Mouse (Mus musculus) hindbrain, postnatal 0 days (tissue): ENCODE data around the gene Islr2. TPM values are rescaled to one million over a fixed set of nuclear protein-coding genes. Genes with fewer than 3 reads are reported as not detected.

Experiments
- ATAC-seq: fragments of 200-750 bp; cut with Nextera tagmentation; 2 replicates; pipeline ENCODE4 v1.8.0; 2017; ENCODE audit warnings: mild to moderate bottlenecking, moderate TSS enrichment, moderate library complexity
- DNase-seq: peaks from one replicate; pipeline ENCODE4 v3.0.0-alpha.2; 2015; ENCODE audit warnings: low spot score
- H3K27ac ChIP-seq: fragments of 300-500 bp; sonication (generic); 2 replicates; pipeline ENCODE4 v1.5.1; 2014; ENCODE audit warnings: mild to moderate bottlenecking
- H3K27me3 ChIP-seq: fragments of 300-500 bp; sonication (generic); 2 replicates; pipeline ENCODE4 v1.6.1; 2014; ENCODE audit warnings: low read length, mixed read lengths; ENCODE audit not compliant: insufficient read depth
- H3K36me3 ChIP-seq: fragments of 300-500 bp; sonication (generic); 2 replicates; pipeline ENCODE4 v1.6.1; 2014; ENCODE audit warnings: low read length, mixed read lengths; ENCODE audit not compliant: insufficient read depth
- H3K4me1 ChIP-seq: fragments of 300-500 bp; sonication (generic); 2 replicates; pipeline ENCODE4 v1.6.1; 2014; ENCODE audit warnings: antibody characterized with exemption, low read length, mixed read lengths; ENCODE audit not compliant: insufficient read depth
- H3K4me2 ChIP-seq: fragments of 300-500 bp; sonication (generic); 2 replicates; pipeline ENCODE4 v1.6.1; 2014; ENCODE audit warnings: low read depth, mild to moderate bottlenecking, low read length, moderate library complexity, mixed read lengths
- H3K4me3 ChIP-seq: fragments of 300-500 bp; sonication (generic); 2 replicates; pipeline ENCODE4 v1.5.1; 2014; ENCODE audit warnings: low read length
- H3K9ac ChIP-seq: fragments of 300-500 bp; sonication (generic); replicated peaks from 2 replicates; pipeline ENCODE4 v1.6.1; 2014; ENCODE audit warnings: mild to moderate bottlenecking, low read length, moderate library complexity, mixed read lengths
- H3K9me3 ChIP-seq: fragments of 300-500 bp; sonication (generic); 2 replicates; pipeline ENCODE4 v1.6.1; 2016; ENCODE audit warnings: low read length, mixed read lengths
- CTCF ChIP-seq: IDR thresholded peaks from 2 replicates; pipeline ENCODE4 v1.5.1; 2016; ENCODE audit warnings: antibody characterized with exemption, control low read depth, low read depth
- WGBS: fragments of 180-500 bp; shearing (Covaris S2); extraction: QIAGEN DNeasy Blood & Tissue Kit; methylation state at CpG from one replicate; pipeline ENCODE4 v1.1.7; 2014; 5-methylcytosine and 5-hydroxymethylcytosine counted together
- polyA plus RNA-seq: library from polyadenylated mRNA; unstranded; fragments of >200 nt; fragmentation: Nextera tagmentation; extraction: Ambion mirVana; gene quantifications from 2 replicates; pipeline ENCODE4 v1.2.1, GENCODE M21; 2015
- total RNA-seq: library from RNA; depleted of rRNA; stranded (reverse); fragments of >200 nt; gene quantifications from 2 replicates; pipeline ENCODE4 v1.2.3, GENCODE M21; 2014

Islr2 gene
- total and polyA plus RNA-seq, 2 experiments from 2014 or later: 15.8 to 293 TPM

DNA sequence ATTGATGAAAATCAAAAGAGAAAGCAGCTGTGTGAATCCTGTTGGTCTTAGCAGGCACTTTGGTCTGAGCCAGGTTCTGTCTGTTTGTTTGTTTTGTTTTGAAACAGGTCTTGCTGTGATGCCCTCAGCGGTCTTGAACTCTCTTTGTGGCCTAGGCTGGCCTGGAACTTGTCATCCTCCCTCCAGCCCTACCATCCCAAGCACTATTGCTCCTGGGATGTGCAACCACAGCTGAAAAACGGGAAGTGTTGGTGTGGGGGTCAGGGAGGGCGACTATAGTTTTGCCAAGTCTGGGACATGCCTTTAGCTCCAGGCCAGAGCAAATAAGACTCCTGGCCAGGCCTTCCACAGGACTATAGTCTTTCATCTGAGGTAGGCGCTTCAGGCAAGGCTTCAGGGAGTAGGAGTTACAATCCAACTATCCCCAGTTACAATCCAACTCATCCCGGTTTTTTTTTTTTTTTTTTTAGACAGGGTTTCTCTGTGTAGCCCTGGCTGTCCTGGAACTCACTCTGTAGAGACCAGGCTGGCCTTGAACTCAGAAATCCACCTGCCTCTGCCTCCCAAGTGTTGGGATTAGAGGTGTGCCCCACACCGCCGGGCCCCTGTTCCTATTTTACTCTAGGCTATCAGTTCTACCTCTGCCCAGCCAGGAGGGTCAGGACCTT lies 44.8 kb upstream of the Islr2 start:
- Histone ChIP-seq H3K4me1 (peaks cover 7% of the 10 kb centered on the region; the same call in 1 of the 2 replicates), H3K36me3 (no peaks in the 10 kb centered on the region), H3K9me3 (no peaks in the 10 kb centered on the region), H3K4me2 (peak overlapping the region; percentile 67), H3K27me3 (no peaks in the 10 kb centered on the region), H3K9ac (peak overlapping the region; percentile 44), H3K4me3 (peak overlapping the region; percentile 39), H3K27ac (peak overlapping the region; percentile 71; the same call in 1 of the 2 replicates)
- 52% methylated on average over 7 of the region's 7 CpGs for WGBS
- no peak for TF ChIP-seq CTCF
- DNase-seq (no peak), ATAC-seq (no peak)

DNA sequence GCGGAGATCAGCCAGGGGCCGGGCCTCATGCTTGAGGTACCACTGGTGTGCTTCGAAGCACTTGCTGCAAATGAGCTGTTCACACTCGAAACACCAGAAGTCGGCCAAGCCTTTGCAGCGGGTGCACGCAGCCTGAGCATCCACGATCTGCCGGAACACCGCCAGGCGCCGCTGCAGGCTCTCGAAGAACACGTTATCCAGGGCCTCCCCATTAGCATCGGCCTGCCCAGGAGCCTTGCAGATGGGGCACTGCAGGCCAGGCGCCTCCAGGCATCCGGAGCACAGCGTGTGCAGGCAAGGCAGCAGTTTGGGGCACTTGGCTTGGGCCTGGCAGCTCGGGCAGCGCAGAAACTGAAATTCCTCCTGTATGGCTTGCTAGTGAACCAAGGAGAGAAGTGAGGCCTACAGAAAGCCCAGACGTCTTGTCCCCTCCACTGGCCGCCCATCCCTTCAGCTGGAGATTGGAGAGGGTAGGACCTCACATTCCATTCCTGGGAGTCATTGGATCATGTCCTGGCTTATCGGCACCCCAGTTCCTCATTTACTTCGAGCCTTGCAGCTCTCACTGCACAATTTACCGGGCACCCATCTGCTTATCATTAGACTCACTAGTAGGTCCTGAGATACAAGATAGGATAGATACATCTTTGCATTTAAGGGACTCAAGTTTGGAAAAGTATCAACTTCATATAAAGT lies 43.1 kb upstream of the Islr2 start:
- peak overlapping the region; percentile 16 for H3K4me3 ChIP-seq

DNA sequence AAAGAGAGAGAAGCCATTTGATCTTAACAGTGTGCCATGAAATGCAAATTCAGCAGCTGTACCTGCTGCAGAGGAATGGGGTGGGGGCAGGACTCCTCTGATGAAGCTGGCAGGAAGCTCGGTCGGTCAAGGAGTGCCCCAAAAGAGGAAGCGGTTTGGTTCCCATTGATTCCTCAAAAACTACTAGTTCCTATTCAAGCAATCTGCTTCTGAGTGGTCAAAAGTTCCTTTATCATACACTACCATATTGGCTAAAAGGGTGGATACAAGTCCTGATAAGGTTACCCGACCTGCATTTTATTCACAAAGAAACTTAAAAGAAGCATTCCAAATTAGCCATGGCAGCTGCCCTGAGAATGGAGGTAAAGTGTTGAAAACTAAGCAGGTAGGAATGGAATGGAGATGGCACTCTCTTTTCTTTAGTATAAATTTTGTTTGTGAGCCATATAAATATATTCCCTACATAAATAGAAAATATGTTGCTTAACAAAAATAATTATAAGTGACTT lies 42.0 kb upstream of the Islr2 start:
- peaks cover 7% of the 10 kb centered on the region; the same call in 1 of the 2 replicates for H3K4me1 ChIP-seq
- H3K9ac ChIP-seq: no peak overlapping the region
- no peak for DNase-seq
- ATAC-seq: no peak
- no peak overlapping the region for H3K27ac ChIP-seq
- TF ChIP-seq CTCF: no peak
- WGBS: 69% methylated on average over 4 of the region's 4 CpGs
- no peaks in the 10 kb centered on the region for H3K36me3 ChIP-seq
- no peaks in the 10 kb centered on the region for H3K9me3 ChIP-seq
- no peak overlapping the region for H3K4me2 ChIP-seq
- no peak overlapping the region for H3K4me3 ChIP-seq
- no peaks in the 10 kb centered on the region for H3K27me3 ChIP-seq

More for the DNA sequence above, 43.1 kb upstream of the Islr2 start:
- no peaks in the 10 kb centered on the region for H3K27me3 ChIP-seq
- TF ChIP-seq CTCF: peak; percentile 87
- H3K4me2 ChIP-seq: peak overlapping the region; percentile 44
- peak; percentile 91 for ATAC-seq
- peaks cover 7% of the 10 kb centered on the region; the same call in 1 of the 2 replicates for H3K4me1 ChIP-seq
- peak overlapping the region; percentile 44 for H3K9ac ChIP-seq
- WGBS: 14% methylated on average over 25 of the region's 25 CpGs
- H3K36me3 ChIP-seq: no peaks in the 10 kb centered on the region
- DNase-seq: peak; percentile 89
- peak overlapping the region; percentile 34; the same call in 1 of the 2 replicates for H3K27ac ChIP-seq
- H3K9me3 ChIP-seq: no peaks in the 10 kb centered on the region

DNA sequence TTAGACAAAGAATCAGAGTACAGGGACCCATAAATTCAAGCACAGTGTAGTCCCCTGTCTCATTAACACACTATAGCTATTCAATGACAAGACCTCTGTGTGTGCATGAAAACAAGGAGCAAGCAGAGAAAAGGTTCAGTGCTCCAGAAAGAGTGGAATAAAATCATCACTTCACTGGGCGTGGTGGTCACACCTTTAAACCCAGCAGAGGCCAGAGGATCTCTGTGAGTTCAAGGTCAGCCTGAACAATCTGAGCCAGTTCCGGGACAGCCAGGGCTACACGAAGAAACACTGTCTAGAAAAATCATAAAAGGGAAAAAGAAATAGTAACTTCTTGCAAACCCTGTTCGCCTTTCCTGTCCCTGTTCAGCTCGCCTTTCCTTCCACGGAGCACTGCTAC lies 39.6 kb upstream of the Islr2 start:
- no peak for DNase-seq
- Histone ChIP-seq H3K4me2 (no peak overlapping the region), H3K4me1 (peaks cover 7% of the 10 kb centered on the region; the same call in 1 of the 2 replicates), H3K27me3 (no peaks in the 10 kb centered on the region), H3K9ac (no peak overlapping the region), H3K9me3 (no peaks in the 10 kb centered on the region), H3K36me3 (no peaks in the 10 kb centered on the region), H3K4me3 (no peak overlapping the region), H3K27ac (no peak overlapping the region)
- no peak for ATAC-seq
- TF ChIP-seq CTCF: no peak
- WGBS: 92% methylated on average over 6 of the region's 6 CpGs

DNA sequence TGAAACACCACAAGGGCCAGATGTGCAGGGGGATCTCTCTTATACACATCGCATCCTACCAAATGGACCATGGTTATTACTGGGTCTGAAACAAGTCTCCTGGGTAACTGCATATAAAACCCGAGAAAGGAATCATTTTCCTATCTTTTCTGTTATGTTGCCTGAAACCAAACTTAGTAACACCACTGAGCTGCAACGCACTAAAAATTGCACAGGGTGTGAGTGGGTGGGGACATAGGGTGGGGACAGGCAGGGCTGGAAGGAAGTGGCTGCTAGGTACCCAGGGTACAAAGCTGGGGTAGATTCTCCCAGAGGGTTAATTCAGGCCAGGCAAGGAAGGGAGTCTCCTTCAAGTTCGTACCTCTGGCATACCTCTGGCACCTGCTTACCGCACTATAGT lies 38.6 kb upstream of the Islr2 start:
- Histone ChIP-seq H3K4me2 (no peak overlapping the region), H3K9me3 (no peaks in the 10 kb centered on the region), H3K9ac (no peak overlapping the region), H3K27ac (no peak overlapping the region), H3K4me3 (no peak overlapping the region), H3K36me3 (no peaks in the 10 kb centered on the region), H3K27me3 (no peaks in the 10 kb centered on the region), H3K4me1 (peaks cover 7% of the 10 kb centered on the region; the same call in 1 of the 2 replicates)
- TF ChIP-seq CTCF: no peak
- DNase-seq (no peak), ATAC-seq (no peak)
- WGBS: 86% methylated on average over 5 of the region's 5 CpGs

DNA sequence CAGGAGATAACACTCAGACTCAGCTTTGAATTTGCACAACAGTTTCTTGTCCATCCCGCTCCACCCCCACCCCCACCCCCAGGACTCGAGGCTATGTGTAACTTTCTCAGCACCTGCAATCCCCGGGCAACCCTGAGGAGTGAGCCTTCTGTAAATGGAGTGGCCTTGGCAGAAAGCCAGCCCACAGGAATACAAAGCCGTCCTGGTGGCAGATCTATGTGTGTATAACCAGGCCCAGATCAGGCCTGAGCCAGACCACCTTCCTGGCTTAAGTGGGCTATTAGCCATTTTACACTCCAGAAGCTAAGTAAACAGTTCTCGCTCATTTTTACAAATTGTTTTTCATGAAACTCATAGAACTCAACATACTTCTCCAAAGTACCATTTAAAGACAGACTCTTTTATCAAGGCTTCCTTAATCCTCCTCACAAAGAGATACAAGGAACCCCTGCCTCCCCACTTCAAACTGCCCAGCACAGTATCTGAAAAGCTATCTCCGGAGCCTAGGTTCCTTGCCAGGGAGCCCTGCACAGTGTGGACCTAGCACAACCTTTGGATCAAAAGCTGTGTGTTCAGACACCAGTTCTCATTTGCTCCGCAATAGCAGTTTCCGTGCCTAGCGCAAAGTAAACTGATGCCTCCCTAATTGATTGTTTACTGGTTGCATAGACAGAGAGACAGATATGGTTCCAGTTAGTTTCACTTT lies 37.8 kb upstream of the Islr2 start:
- Histone ChIP-seq H3K36me3 (no peaks in the 10 kb centered on the region), H3K4me2 (no peak overlapping the region), H3K27me3 (no peaks in the 10 kb centered on the region), H3K4me3 (no peak overlapping the region), H3K27ac (no peak overlapping the region), H3K9me3 (no peaks in the 10 kb centered on the region), H3K4me1 (peaks cover 1% of the 10 kb centered on the region; the same call in 1 of the 2 replicates), H3K9ac (no peak overlapping the region)
- WGBS: 48% methylated on average over 9 of the region's 9 CpGs
- no peak for TF ChIP-seq CTCF
- DNase-seq: peak; percentile 65
- ATAC-seq: no peak
